Mouse (Mus musculus) lung, postnatal 36 days (tissue): ENCODE measurements at regions not wholly inside any gene's neighbourhood (a gene's known extent, or its start where the extent isn't known, plus 50 kb on each side); places are given as distances from the start of the nearest gene placed in this dataset.

Experiments
- DNase-seq: peaks from one replicate; pipeline ENCODE4 v3.0.0; 2022; ENCODE audit warnings: mixed read lengths

GRCm38 (mm10) chr4:105397451-105397850 is 240.3 kb downstream of the Plpp3 start:
- no peak for DNase-seq

- DNase-seq = no peak
Measured at GRCm38 (mm10) chr4:105402021-105402420, 244.9 kb downstream of the Plpp3 start.

GRCm38 (mm10) chr4:105403169-105403568 is 246.0 kb downstream of the Plpp3 start:
- peak; percentile 61 for DNase-seq

GRCm38 (mm10) chr4:105403686-105404085 is 246.5 kb downstream of the Plpp3 start:
- peak; percentile 26 for DNase-seq

GRCm38 (mm10) chr4:105405728-105406127 is 248.6 kb downstream of the Plpp3 start:
- DNase-seq = no peak

- DNase-seq = no peak
Measured at GRCm38 (mm10) chr4:105406786-105407464, 249.8 kb downstream of the Plpp3 start.

- no peak for DNase-seq
Measured at GRCm38 (mm10) chr4:105408896-105409295, 251.7 kb downstream of the Plpp3 start.

GRCm38 (mm10) chr4:105417166-105417565 is 260.0 kb downstream of the Plpp3 start:
- no peak for DNase-seq

GRCm38 (mm10) chr4:105422466-105422865 is 265.3 kb downstream of the Plpp3 start:
- DNase-seq = no peak

GRCm38 (mm10) chr4:105423727-105424201 is 266.6 kb downstream of the Plpp3 start:
- no peak for DNase-seq

- DNase-seq = no peak
Measured at GRCm38 (mm10) chr4:105425086-105425485, 267.9 kb downstream of the Plpp3 start.

GRCm38 (mm10) chr4:105427581-105427980 is 270.4 kb downstream of the Plpp3 start:
- DNase-seq = no peak

- no peak for DNase-seq
Measured at GRCm38 (mm10) chr4:105429381-105430100, 272.4 kb downstream of the Plpp3 start.

GRCm38 (mm10) chr4:105432461-105432860 is 275.3 kb downstream of the Plpp3 start:
- DNase-seq = peak; percentile 9

- no peak for DNase-seq
Measured at GRCm38 (mm10) chr4:105437141-105437540, 280.0 kb downstream of the Plpp3 start.

GRCm38 (mm10) chr4:105449046-105449860 is 292.1 kb downstream of the Plpp3 start:
- no peak for DNase-seq

- DNase-seq = no peak
Measured at GRCm38 (mm10) chr4:105450881-105451280, 293.7 kb downstream of the Plpp3 start.

GRCm38 (mm10) chr4:105451871-105452270 is 294.7 kb downstream of the Plpp3 start:
- no peak for DNase-seq

- peak; percentile 70 for DNase-seq
Measured at GRCm38 (mm10) chr4:105456955-105457621, 299.9 kb downstream of the Plpp3 start.

- no peak for DNase-seq
Measured at GRCm38 (mm10) chr4:105459991-105460688, 303.0 kb downstream of the Plpp3 start.

- no peak for DNase-seq
Measured at GRCm38 (mm10) chr4:105460689-105461005, 303.5 kb downstream of the Plpp3 start.

GRCm38 (mm10) chr4:105467811-105468210 is 310.7 kb downstream of the Plpp3 start:
- DNase-seq = no peak
